7 mouse cellular contexts compared by ENCODE assay signal in the genomic region with DNA sequence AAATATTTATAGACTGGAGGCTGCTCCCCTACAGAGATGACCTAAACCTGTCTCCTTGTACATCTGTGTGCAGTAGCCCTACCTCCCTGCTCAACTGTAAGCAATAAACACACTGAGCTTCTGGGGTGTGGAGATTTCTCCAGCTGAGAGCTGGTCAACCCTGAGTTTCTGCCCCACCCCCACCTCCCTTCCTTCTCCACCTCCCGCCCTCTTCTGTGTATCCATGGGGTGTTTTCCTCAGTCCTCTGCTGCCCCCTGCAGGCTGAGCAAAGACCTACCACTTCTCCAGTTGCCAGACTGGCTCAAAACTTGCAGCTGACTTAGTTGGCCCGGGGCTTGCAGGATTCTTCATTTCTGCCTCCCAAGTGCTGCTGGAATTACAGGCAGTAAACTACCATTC. TPM values are rescaled to one million over a fixed set of nuclear protein-coding genes. Genes with fewer than 3 reads are reported as not detected.
DNase-seq lines count a peak whose midpoint lies in the region; ATAC-seq and TF ChIP-seq lines count a peak whose summit lies in the region.

No protein-coding gene starts in this region.

- DNase-seq in adipocyte (ENCODE audit: low spot score) = peak; percentile 92
- peak; percentile 86 to 89 for DNase-seq in cerebellum, postnatal 25 days
- peak; percentile 69 to 73 for DNase-seq in gastrocnemius, adult 8-10 months (ENCODE audit: low spot score in 2 of 2)
- DNase-seq in left cerebral cortex, postnatal 36 days (ENCODE audit: low spot score in 2 of 2) = peak; percentile 77 to 79
- DNase-seq in midbrain, embryonic 14.5 days = peak; percentile 87
- peak; percentile 69 to 80 for DNase-seq in spleen, postnatal 14 days (ENCODE audit: low spot score in 2 of 2)

- H3K4me2 ChIP-seq in intestine, postnatal 0 days (replicated peaks; ENCODE audit: low read depth) = no peak overlapping the region
- H3K4me2 ChIP-seq in midbrain, embryonic 14.5 days (ENCODE audit: low read length) = no peak overlapping the region

- H3K4me3 ChIP-seq in intestine, postnatal 0 days (ENCODE audit: low read depth, low read length) = no peak overlapping the region
- H3K4me3 ChIP-seq in midbrain, embryonic 14.5 days (replicated peaks; ENCODE audit: low read depth, low read length) = no peak overlapping the region

- 5% methylated on average over 2 of the region's 2 CpGs for WGBS in intestine, postnatal 0 days
- WGBS in midbrain, embryonic 14.5 days = 16% methylated on average over 2 of the region's 2 CpGs

- H3K27me3 ChIP-seq in intestine, postnatal 0 days (replicated peaks; ENCODE audit: control insufficient read depth, insufficient read depth, low read length) = no peaks in the 10 kb centered on the region
- no peaks in the 10 kb centered on the region for H3K27me3 ChIP-seq in midbrain, embryonic 14.5 days (ENCODE audit: control insufficient read depth, insufficient read depth, low read length)

- intact Hi-C loops in left cerebral cortex, postnatal 36 days (cut with DNase I) = loop anchor here (2.0 to 5.0 kb wide), 2 partner anchors 147 to 237 kb away; no protein-coding TSS in a partner anchor

- H3K27ac ChIP-seq in intestine, postnatal 0 days (ENCODE audit: low read depth, low read length) = no peak overlapping the region
- no peak overlapping the region for H3K27ac ChIP-seq in midbrain, embryonic 14.5 days (replicated peaks; ENCODE audit: low read depth, low read length)

- H3K9me3 ChIP-seq in intestine, postnatal 0 days (ENCODE audit: control insufficient read depth) = no peaks in the 10 kb centered on the region
- H3K9me3 ChIP-seq in midbrain, embryonic 14.5 days (ENCODE audit: control insufficient read depth, low read length) = no peaks in the 10 kb centered on the region

- TF ChIP-seq CTCF in intestine, postnatal 0 days (IDR thresholded peaks at IDR 0.05; ENCODE audit: low read depth) = peak; percentile 92

- no peak overlapping the region for H3K9ac ChIP-seq in intestine, postnatal 0 days (ENCODE audit: low read depth, low read length)
- no peak overlapping the region for H3K9ac ChIP-seq in midbrain, embryonic 14.5 days (replicated peaks; ENCODE audit: low read length)

- no peaks in the 10 kb centered on the region; the same call in 1 of the 2 replicates for H3K36me3 ChIP-seq in intestine, postnatal 0 days (ENCODE audit: control insufficient read depth, insufficient read depth)
- no peaks in the 10 kb centered on the region for H3K36me3 ChIP-seq in midbrain, embryonic 14.5 days (ENCODE audit: control insufficient read depth, insufficient read depth, low read length)

- H3K4me1 ChIP-seq in intestine, postnatal 0 days (replicated peaks; ENCODE audit: control insufficient read depth, insufficient read depth, low read length) = no peaks in the 10 kb centered on the region
- H3K4me1 ChIP-seq in midbrain, embryonic 14.5 days (ENCODE audit: control insufficient read depth, insufficient read depth, low read length) = 0 out of 2 replicates have a peak, but pooled peaks cover 3% of the 10 kb centered on the region

- ATAC-seq in intestine, postnatal 0 days = peak; percentile 68; the same call in 1 of the 2 replicates
- ATAC-seq in midbrain, embryonic 14.5 days (ENCODE audit: low FRiP score, low TSS enrichment) = 0 out of 2 replicates have a peak, but pooled peaks have one; percentile 27

RNA-seq across cellular contexts. Expression of a gene that starts 2.2 kb away (rescaled TPM):
- not detected for total RNA-seq in gastrocnemius, adult 8-10 months (2022)
- 0.14 TPM in 1 of 2 replicates, not detected in the other for polyA plus RNA-seq in intestine, postnatal 0 days (2015; fragmentation: Nextera tagmentation; extraction: Ambion mirVana)
- total RNA-seq in left cerebral cortex, postnatal 36 days (2021) = not detected
- 0.09 TPM in 1 of 2 replicates, not detected in the other for polyA plus RNA-seq in midbrain, embryonic 14.5 days (2014; fragmentation: Nextera tagmentation; extraction: Ambion mirVana)

RNA-seq across cellular contexts. Expression of a gene that starts 29.9 kb away (rescaled TPM):
- 10 to 100 TPM; 35.1 to 63.5 (median 47.7) TPM for total RNA-seq in gastrocnemius, adult 8-10 months (2022)
- polyA plus RNA-seq in intestine, postnatal 0 days (2015; fragmentation: Nextera tagmentation; extraction: Ambion mirVana) = 60.2 and 60.6 TPM in 2 replicates
- total RNA-seq in left cerebral cortex, postnatal 36 days (2021) = 10 to 100 TPM; 27.5 to 31.8 TPM
- 77.5 and 87.8 TPM in 2 replicates for polyA plus RNA-seq in midbrain, embryonic 14.5 days (2014; fragmentation: Nextera tagmentation; extraction: Ambion mirVana)

RNA-seq across cellular contexts. Expression of a gene that starts 30.2 kb away (rescaled TPM):
- 10 to 100 TPM; 10.4 to 12.7 (median 11.5) TPM for total RNA-seq in gastrocnemius, adult 8-10 months (2022)
- 177 and 194 TPM in 2 replicates for polyA plus RNA-seq in intestine, postnatal 0 days (2015; fragmentation: Nextera tagmentation; extraction: Ambion mirVana)
- 10 to 100 TPM; 68.5 to 91.5 TPM for total RNA-seq in left cerebral cortex, postnatal 36 days (2021)
- 171 and 174 TPM in 2 replicates for polyA plus RNA-seq in midbrain, embryonic 14.5 days (2014; fragmentation: Nextera tagmentation; extraction: Ambion mirVana)

RNA-seq across cellular contexts. Expression of a gene that starts 51.0 kb away (rescaled TPM):
- total RNA-seq in gastrocnemius, adult 8-10 months (2022) = 10 to 100 TPM; 23.0 to 29.5 (median 24.2) TPM
- polyA plus RNA-seq in intestine, postnatal 0 days (2015; fragmentation: Nextera tagmentation; extraction: Ambion mirVana) = 4.9 and 6.6 TPM in 2 replicates
- total RNA-seq in left cerebral cortex, postnatal 36 days (2021) = 100 to 1,000 TPM; 266 to 286 TPM
- polyA plus RNA-seq in midbrain, embryonic 14.5 days (2014; fragmentation: Nextera tagmentation; extraction: Ambion mirVana) = 45.5 and 50.2 TPM in 2 replicates

Comparison
In these comparisons a context has a peak if more than half of its experiments do, and no peak if none do; other contexts are left out.
1. RNA of a gene that starts 30.2 kb away (total RNA-seq): 68.5 to 91.5 TPM in left cerebral cortex, postnatal 36 days; 10.4 to 12.7 TPM in gastrocnemius, adult 8-10 months; every median in the first group is over 4 times any median in the second.
2. Peak in every context shown above with its lines, with median percentiles within 50 percentile points of each other: DNase-seq.